Mouse (Mus musculus) liver, adult 10 weeks (tissue): ENCODE data around the gene Pigg. TPM values are rescaled to one million over a fixed set of nuclear protein-coding genes. Genes with fewer than 3 reads are reported as not detected.

Experiments used
- polyA plus RNA-seq: library from polyadenylated mRNA; stranded (reverse); fragments of 350-450 nt; fragmentation: Illumina TruSeq; extraction: RNeasy Lipid Tissue Mini Kit (QIAGEN cat#74804); gene quantifications from one replicate; pipeline ENCODE4 v1.2.3, GENCODE M21; 2014; ENCODE audit warnings: low read depth, low replicate concordance

The Pigg gene
- 10.3 TPM for polyA plus RNA-seq

GRCm38 (mm10) chr5:108312224-108313064 lies at the start of gene Pigg:
Pigg (plus strand) TSS chr5:108312609.

GRCm38 (mm10) chr5:108268127-108269062 lies 44.0 kb upstream of the Pigg start, which contains the start of gene Dr1:
Dr1 (plus strand) TSS chr5:108268897.

GRCm38 (mm10) chr5:108367871-108368332 lies 55.5 kb downstream of the Pigg start, which contains the start of gene Gm42517:
Gm42517 (minus strand) TSS chr5:108367922.

GRCm38 (mm10) chr5:108388201-108388600 lies 75.8 kb downstream of the Pigg start, which contains the start of gene Pde6b:
Pde6b (plus strand) TSS chr5:108388391.

Other genes starting within 250 kb of the Pigg start
- 14.3 TPM for gene Mtf2, start 246.9 kb upstream of the Pigg start, polyA plus RNA-seq
- gene Tmed5, start 180.0 kb upstream of the Pigg start, polyA plus RNA-seq: 148 TPM
- gene Ccdc18, start 179.7 kb upstream of the Pigg start, polyA plus RNA-seq: 0.19 TPM
- gene Dr1, start 43.7 kb upstream of the Pigg start, polyA plus RNA-seq: 44.4 TPM
- not detected for gene Gm42517, start 55.3 kb downstream of the Pigg start, polyA plus RNA-seq
- gene Pde6b, start 75.8 kb downstream of the Pigg start, polyA plus RNA-seq: not detected
- gene Atp5k, start 121.8 kb downstream of the Pigg start, polyA plus RNA-seq: 154 TPM
- gene Mfsd7a, start 136.3 kb downstream of the Pigg start, polyA plus RNA-seq: 0.93 TPM
- 16.0 TPM for gene Pcgf3, start 148.6 kb downstream of the Pigg start, polyA plus RNA-seq
- gene Cplx1, start 237.4 kb downstream of the Pigg start, polyA plus RNA-seq: not detected